Mouse (Mus musculus) Muller cell, postnatal 12 days (primary cell): ENCODE data around the gene Cks2.
"Not testable (repeated sequence)": the region's sequence is repeated elsewhere in the genome, so short reads cannot be mapped to it uniquely, and the experiment has no call there.

Experiments
- DNase-seq: peaks from one replicate; pipeline ENCODE4 v3.0.0-alpha.2; 2015; ENCODE audit errors: inconsistent ontology term

The Cks2 gene

GRCm38 (mm10) chr13:51638958-51639357 is 6.1 kb upstream of the Cks2 start:
- no peak for DNase-seq

- no peak for DNase-seq
Measured at GRCm38 (mm10) chr13:51641424-51641823, 3.6 kb upstream of the Cks2 start.

DNA sequence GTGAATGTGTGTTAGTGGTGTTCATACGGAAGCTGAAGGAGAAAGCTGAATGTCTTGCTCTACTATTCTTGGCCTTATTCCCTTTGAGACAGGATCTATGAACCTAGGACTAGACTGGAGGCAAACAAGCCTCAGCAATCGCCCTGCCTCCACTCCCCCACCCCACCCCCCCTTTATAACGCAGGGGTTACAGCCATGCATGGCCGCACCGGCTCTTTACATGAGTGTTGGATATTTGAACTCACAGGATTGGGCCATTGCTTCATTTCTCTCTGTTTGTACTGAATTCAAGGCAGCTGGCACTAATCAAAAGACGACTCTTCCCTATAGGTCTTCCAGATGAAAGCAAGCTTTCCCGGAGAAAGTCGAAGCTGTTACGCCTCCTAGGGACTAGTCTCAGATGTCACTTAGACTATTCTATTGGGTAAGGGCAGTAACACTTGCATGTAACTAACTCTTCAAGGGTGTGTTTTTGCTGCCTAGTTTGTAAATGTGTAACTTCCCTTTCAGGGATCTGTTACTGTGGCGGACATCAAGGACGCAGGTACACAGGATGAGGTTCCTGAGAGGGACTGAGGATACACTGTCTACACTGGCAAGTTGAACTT is 2.8 kb upstream of the Cks2 start:
- DNase-seq: no peak

- no peak for DNase-seq
Measured at GRCm38 (mm10) chr13:51643924-51644828, 856 bp upstream of the Cks2 start.

- peak; percentile 22 for DNase-seq
Measured at GRCm38 (mm10) chr13:51645872-51646271, 840 bp downstream of the Cks2 start.

GRCm38 (mm10) chr13:51646362-51647027 is 1.5 kb downstream of the Cks2 start:
- no peak for DNase-seq

GRCm38 (mm10) chr13:51647770-51648169 is 2.7 kb downstream of the Cks2 start:
- DNase-seq: no peak

DNA sequence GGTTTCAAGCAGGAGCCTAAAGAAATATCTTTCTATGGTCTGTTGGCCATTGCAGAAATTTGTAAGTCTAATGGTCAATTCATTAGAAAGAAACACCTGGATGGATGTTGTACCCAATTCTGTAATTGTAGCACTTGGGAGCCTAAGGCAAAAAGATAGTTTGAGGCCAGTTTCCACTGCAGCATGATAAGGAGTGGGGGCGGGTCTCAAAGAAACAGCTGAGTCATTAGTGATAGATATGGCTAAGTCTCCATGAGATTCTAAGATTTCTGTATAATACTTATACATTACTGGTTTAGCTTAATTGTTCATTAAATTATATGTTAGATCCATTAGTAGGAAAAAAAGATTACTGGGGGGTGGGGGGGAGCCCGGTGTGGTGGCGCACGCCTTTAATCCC is 3.2 kb downstream of the Cks2 start:
- no peak for DNase-seq

GRCm38 (mm10) chr13:51649740-51650139 is 4.7 kb downstream of the Cks2 start:
- no peak for DNase-seq

- peak; percentile 95 for DNase-seq
Measured at GRCm38 (mm10) chr13:51651408-51652064, 6.5 kb downstream of the Cks2 start, which contains the start of gene Secisbp2. Gene Secisbp2 (plus strand): TSS chr13:51651697.

DNA sequence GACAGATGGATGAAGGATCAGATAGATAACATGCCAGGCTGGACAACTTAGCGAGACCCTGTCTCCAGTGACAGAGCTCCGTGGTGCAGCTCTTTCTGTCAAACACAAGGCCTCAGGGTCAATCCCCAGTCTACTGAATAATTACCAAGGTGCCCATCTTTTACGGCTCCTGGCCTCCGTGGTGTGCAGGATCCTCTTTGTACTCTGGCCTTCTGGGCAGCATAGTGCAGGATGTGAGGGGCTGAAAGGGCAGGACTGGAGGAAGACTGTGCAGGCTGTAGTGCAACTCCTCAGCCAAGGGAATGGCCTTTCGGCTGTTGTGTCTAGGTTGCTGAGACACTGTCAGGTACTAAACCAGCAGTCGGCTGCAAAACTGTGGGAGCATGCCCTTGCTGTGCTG is 8.1 kb downstream of the Cks2 start:
- DNase-seq: no peak

- no peak for DNase-seq
Measured at GRCm38 (mm10) chr13:51653961-51654360, 8.9 kb downstream of the Cks2 start.

DNA sequence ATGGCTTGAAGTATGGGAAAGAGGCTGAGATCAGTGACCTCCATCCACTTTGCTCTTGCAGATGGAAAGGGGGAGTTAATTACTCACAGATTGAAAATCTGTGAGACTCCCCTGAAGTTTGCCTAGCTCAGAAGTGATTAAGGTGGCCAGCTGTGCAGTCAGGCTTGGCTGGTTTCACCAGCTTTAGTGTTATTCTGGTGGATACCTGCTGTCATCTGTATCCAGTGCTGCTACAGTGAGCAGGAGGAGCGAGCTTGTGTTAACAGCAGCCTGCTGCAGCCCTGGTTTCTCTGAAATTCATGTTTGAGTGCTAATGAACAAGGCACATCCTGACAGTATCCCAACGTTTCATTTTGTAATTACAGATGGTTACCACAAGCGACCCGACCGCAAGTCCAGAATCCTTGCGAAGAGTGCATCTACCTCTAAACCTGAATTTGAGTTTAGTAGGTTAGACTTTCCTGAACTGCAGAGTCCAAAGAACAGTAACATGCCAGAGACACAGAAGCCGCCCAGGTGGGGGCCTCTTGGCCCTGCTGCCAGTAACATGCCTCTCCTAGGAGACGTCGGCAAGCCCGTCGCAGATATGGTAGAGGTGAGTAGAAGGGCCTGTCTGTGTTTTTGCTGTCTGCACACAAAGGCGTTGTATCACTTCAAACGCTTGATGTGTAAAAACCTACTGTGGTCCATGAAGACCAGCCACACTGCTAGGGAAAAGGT is 11.6 kb downstream of the Cks2 start:
- DNase-seq: no peak

- DNase-seq: no peak
Measured at GRCm38 (mm10) chr13:51658094-51658493, 13.1 kb downstream of the Cks2 start.

GRCm38 (mm10) chr13:51659573-51659972 is 14.5 kb downstream of the Cks2 start:
- no peak for DNase-seq

DNA sequence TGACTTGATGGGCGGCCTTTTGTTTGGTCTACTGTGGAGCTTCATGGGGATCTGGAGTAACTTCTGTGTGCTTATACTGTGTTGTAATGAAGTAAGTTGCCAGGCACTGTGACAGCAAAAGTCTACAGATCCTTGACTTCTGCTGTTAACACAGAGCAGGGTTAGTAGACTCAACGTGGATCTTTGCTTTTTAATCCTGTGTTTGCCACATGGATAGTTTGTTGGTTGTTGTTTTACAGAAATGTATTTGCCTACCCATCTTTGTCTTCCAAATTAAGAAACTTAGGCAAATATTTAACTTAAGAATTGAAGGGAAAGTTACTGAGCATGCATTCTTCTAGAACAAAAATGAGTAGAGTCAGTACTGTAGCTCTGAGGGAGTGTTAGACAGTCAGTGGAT is 18.5 kb downstream of the Cks2 start:
- DNase-seq: no peak

DNA sequence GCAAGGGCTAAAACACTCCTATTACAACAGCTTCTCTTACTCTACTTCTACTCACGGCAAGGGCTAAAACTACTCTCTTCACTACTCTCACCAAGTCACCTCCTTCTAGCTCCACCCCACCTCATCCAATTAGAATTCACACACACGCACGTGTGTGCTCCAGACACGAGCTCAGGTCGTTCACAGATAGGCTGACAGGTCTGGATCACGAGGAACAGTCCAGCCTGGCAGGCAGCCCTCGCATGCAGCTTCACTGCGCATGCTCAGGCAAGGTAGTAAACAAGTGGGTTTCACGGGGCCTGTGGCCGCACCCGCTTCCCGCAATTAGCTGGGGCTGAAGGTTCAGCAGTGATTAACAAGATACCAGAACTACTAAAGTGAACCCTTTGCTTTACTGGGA is 23.2 kb downstream of the Cks2 start:
- DNase-seq: not testable (repeated sequence)

DNA sequence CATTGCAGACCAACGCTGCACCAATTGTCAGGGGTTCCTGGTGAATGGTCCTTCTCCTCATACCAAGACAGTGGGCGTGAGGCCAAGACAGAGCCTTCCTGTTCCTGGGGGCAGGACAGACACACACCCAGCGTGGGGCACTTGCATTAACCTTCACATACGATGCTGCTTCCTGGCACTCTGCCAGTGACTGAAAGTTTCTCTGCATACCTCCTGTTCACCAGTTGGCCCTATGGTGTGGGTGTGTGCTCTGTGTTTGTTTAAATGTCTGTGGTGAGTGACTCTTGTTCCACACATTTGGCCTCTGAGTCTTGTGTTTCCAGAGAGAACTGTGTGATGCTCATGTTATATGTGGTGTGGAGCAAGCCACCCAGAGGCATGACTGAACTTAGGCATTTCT is 31.6 kb downstream of the Cks2 start:
- DNase-seq: peak; percentile 14

DNA sequence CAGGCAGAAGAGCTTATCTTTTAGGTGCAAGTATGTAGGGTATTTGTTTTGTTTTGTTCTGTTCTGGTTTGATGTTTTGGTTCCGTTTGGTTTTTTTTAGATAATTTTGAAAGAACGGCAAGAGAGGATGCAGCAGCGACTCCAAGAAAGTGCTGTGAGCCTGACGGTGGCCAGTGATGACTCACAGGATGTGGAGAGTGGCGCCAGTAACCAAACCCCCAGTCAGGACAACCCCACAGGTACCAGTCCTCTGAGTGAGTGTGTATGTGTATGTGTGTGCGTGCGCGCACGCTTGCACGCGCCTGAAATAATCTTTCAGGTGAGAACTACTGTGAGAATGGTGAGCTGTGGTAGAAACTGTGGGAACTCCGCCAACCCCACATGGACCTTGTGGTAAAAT is 32.0 kb downstream of the Cks2 start:
- DNase-seq: no peak

GRCm38 (mm10) chr13:51677630-51678185 is 32.7 kb downstream of the Cks2 start:
- DNase-seq: no peak

DNA sequence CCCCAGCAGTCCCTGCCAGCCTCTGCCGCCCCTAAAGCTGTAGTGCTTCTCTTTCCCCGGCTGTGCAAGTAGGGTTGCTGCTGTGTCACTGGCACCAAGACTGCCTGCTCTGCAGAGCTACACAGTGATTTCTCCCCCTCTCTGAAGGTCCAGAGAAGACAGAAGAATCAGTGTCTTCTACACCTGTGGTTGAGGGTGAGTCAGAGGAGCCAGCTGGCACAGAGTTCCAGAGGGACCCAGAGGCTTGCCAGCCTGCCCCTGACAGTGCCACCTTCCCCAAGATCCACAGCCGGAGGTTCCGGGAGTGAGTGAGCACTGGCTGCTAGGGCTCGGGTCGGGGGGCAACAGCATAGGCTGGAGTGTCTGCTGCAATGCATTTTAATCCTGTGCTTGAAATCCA is 33.7 kb downstream of the Cks2 start:
- DNase-seq: no peak
